Mouse (Mus musculus) kidney, embryonic 14.5 days (tissue): ENCODE measurements at regions not wholly inside any gene's neighbourhood (a gene's known extent, or its start where the extent isn't known, plus 50 kb on each side); places are given as distances from the start of the nearest gene placed in this dataset.
A peak's percentile ranks its signal among the peaks of the same experiment; 100 is the strongest.

ENCODE experiments used
- ATAC-seq: fragments of 200-750 bp; cut with Nextera tagmentation; 2 replicates; pipeline ENCODE4 v1.8.0; 2017; ENCODE audit warnings: moderate number of reproducible peaks, mild to moderate bottlenecking, moderate TSS enrichment, moderate library complexity; ENCODE audit not compliant: low FRiP score, low TSS enrichment
- H3K27ac ChIP-seq: fragments of 300-500 bp; sonication (generic); 2 replicates; pipeline ENCODE4 v1.5.1; 2014; ENCODE audit warnings: low read depth, mild to moderate bottlenecking, low read length, moderate library complexity, mixed read lengths
- H3K27me3 ChIP-seq: fragments of 300-500 bp; sonication (generic); 2 replicates; pipeline ENCODE4 v1.6.1; 2014; ENCODE audit warnings: mild to moderate bottlenecking, low read length; ENCODE audit not compliant: control insufficient read depth, insufficient read depth
- H3K36me3 ChIP-seq: fragments of 300-500 bp; sonication (generic); 2 replicates; pipeline ENCODE4 v1.6.1; 2014; ENCODE audit warnings: low read length, mixed read lengths; ENCODE audit not compliant: control insufficient read depth, insufficient read depth
- H3K4me1 ChIP-seq: fragments of 300-500 bp; sonication (generic); 2 replicates; pipeline ENCODE4 v1.6.1; 2014; ENCODE audit warnings: low read length, mixed read lengths; ENCODE audit not compliant: control insufficient read depth, insufficient read depth
- H3K4me2 ChIP-seq: fragments of 300-500 bp; sonication (generic); replicated peaks from 2 replicates; pipeline ENCODE4 v1.6.1; 2014; ENCODE audit warnings: low read depth, mild to moderate bottlenecking, low read length
- H3K4me3 ChIP-seq: fragments of 300-500 bp; sonication (generic); 2 replicates; pipeline ENCODE4 v1.5.1; 2014; ENCODE audit warnings: mild to moderate bottlenecking, low read length
- H3K9ac ChIP-seq: fragments of 300-500 bp; sonication (generic); 2 replicates; pipeline ENCODE4 v1.6.1; 2014; ENCODE audit warnings: low read depth, mild to moderate bottlenecking, low read length, moderate library complexity
- H3K9me3 ChIP-seq: fragments of 300-500 bp; sonication (generic); 2 replicates; pipeline ENCODE4 v1.6.1; 2016; ENCODE audit warnings: low read length; ENCODE audit not compliant: control insufficient read depth
- WGBS: fragments of 180-500 bp; shearing (Covaris S2); extraction: QIAGEN DNeasy Blood & Tissue Kit; methylation state at CpG from one replicate; pipeline ENCODE4 v1.1.7; 2014; 5-methylcytosine and 5-hydroxymethylcytosine counted together

DNA sequence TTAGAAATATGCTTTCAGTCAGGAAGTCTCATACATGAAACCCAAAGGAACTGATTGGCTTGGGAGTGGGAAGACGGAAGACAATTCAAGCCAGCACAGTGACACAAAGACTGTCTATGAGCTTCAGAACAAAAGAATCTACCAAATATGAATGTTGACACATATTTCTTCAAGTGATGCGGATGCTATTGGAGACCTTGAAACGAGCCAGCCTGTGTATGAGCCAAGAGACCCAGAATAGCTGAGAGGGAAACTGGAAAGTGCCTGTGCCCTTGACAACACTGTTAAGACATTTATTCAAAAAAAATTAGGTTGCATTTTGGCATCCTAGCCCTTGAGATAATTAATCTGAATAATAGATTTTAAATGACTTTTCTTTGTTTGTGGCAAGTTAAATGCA is 426.7 kb upstream of the Sox9 start:
- no peak overlapping the region for H3K4me2 ChIP-seq
- H3K27ac ChIP-seq = no peak overlapping the region
- no peak overlapping the region for H3K9ac ChIP-seq
- H3K4me3 ChIP-seq = no peak overlapping the region
- H3K4me1 ChIP-seq = no peaks in the 10 kb centered on the region
- H3K9me3 ChIP-seq = no peaks in the 10 kb centered on the region
- no peaks in the 10 kb centered on the region for H3K36me3 ChIP-seq
- WGBS = 91% methylated on average over 3 of the region's 3 CpGs
- no peaks in the 10 kb centered on the region for H3K27me3 ChIP-seq
- no peak for ATAC-seq

DNA sequence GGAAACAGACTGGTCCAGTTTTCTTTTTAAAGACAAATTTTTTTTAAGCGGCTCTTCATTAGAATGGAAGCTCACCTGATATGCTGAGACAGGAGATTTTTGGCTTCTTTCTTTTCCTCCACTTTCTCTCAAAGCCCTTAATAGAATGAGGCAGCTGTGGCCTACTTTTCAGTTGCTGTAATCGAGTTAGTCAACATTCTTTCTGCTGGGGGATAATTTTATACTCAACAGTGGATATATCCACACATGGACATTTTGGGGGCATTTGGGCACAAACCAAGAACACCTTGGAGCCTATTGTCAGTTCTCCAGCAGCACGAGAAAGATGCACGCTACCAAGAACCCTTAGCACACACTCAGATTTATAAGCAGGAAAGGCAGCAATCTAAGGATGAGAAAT is 415.3 kb upstream of the Sox9 start:
- no peak overlapping the region for H3K4me3 ChIP-seq
- no peaks in the 10 kb centered on the region for H3K4me1 ChIP-seq
- H3K27me3 ChIP-seq = no peaks in the 10 kb centered on the region
- H3K9ac ChIP-seq = no peak overlapping the region
- no peak overlapping the region for H3K4me2 ChIP-seq
- ATAC-seq = no peak
- 88% methylated on average over 4 of the region's 4 CpGs for WGBS
- no peaks in the 10 kb centered on the region for H3K9me3 ChIP-seq
- no peak overlapping the region for H3K27ac ChIP-seq
- no peaks in the 10 kb centered on the region for H3K36me3 ChIP-seq

DNA sequence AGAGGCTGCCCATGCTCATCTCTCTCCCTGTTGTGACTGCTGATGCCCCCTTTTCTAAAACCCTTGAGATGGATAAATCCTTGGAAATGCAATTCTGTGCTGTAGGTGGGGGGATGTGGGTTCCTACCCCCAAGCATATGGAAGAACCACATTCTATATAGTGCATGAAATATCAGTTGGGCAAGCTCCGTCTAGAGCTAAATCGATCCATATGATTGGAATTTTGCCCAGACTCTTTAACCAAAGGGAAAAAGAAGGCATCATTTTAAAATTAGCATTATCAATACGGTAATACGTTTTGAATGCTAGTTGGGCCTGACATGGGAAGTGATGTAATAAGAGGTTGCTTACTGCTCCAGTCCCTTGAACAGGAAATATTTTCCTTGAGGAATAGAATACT is 411.1 kb upstream of the Sox9 start:
- Histone ChIP-seq H3K9me3 (no peaks in the 10 kb centered on the region), H3K27ac (no peak overlapping the region), H3K4me1 (no peaks in the 10 kb centered on the region), H3K4me3 (no peak overlapping the region), H3K4me2 (no peak overlapping the region), H3K27me3 (no peaks in the 10 kb centered on the region), H3K36me3 (no peaks in the 10 kb centered on the region), H3K9ac (no peak overlapping the region)
- 85% methylated on average over 4 of the region's 4 CpGs for WGBS
- no peak for ATAC-seq

DNA sequence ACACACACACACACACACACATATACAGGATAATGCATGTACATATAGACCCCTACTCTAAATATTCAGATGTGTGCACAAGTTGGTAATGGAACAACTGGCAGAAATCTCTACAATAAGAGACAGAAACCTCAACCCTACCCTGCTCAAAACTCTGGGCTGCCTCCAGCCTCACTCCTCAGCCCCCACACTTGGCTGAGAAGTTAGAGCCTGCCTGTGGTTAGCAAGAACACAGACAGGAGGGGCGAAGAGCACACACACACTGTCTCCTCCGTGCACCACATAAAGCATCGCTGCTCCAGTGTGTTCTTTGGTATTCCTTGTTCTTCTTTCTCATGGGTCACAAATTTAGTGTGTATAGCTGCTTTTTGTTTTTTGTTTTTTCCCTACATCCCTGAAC is 382.0 kb upstream of the Sox9 start:
- Histone ChIP-seq H3K27ac (no peak overlapping the region), H3K27me3 (no peaks in the 10 kb centered on the region), H3K9ac (no peak overlapping the region), H3K4me1 (no peaks in the 10 kb centered on the region), H3K4me2 (no peak overlapping the region), H3K36me3 (no peaks in the 10 kb centered on the region), H3K9me3 (no peaks in the 10 kb centered on the region), H3K4me3 (no peak overlapping the region)
- WGBS = 86% methylated on average over 3 of the region's 3 CpGs
- ATAC-seq = no peak

DNA sequence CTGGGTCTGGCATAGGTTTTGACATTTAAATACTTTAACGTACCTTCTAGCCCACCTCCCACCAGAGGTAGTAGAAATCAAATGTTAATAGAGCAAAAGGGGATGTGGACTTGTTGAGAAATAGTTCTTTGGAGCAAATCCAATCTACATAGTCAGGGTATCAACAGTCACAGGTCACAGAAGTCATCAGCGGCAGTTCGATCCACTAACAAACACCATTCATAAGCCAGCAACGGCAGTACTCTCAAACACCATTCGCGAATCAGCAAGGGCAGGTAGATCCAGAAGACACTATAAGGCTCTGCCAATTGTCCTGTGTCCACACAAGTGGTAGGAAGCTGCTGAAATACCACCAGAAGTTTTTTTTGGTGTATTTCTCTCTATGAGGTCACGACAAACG is 374.3 kb upstream of the Sox9 start:
- Histone ChIP-seq H3K4me2 (no peak overlapping the region), H3K9ac (no peak overlapping the region), H3K36me3 (no peaks in the 10 kb centered on the region), H3K9me3 (no peaks in the 10 kb centered on the region), H3K4me3 (no peak overlapping the region), H3K4me1 (no peaks in the 10 kb centered on the region), H3K27ac (no peak overlapping the region), H3K27me3 (no peaks in the 10 kb centered on the region)
- ATAC-seq = no peak
- 95% methylated on average over 8 of the region's 8 CpGs for WGBS

DNA sequence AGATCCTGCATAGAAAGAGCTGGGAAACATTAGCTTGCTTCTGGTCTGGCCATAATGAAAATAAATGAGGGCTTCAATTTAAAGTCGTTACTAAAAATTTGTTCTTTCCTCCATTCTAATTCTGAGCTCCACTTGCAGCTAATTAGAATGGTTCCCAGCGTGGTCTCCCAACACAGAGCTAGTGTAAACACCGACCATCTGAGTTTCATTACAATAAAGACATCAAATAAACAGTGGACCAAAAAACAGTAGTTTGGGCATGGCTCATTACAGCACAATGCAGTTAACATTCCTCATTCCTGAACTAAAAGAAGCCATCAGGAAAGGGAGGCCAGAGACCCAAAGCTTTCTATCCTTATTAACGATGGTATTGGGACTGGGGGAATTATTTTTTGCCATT is 369.6 kb upstream of the Sox9 start:
- no peak overlapping the region for H3K27ac ChIP-seq
- no peak for ATAC-seq

DNA sequence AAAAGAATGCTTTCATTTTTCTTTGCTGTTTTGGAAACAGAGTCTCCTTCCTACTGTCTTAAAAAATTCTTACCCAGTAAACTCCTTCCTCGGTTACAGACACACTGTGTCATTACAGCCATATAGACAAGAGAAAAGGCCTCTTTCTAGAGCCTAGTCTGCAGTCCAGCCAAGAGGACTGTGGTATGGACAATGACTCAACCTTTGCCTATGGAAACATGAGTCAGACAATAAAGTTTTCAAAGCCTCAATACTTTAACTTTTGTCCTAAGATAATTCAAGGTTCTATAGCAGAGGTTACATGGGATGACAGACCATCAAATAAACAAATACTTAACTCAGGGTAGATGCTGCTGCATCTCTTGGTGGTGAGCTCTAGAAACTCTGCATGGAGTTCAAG is 339.4 kb upstream of the Sox9 start:
- ATAC-seq = no peak
- no peak overlapping the region for H3K4me2 ChIP-seq
- H3K36me3 ChIP-seq = no peaks in the 10 kb centered on the region
- no peak overlapping the region for H3K9ac ChIP-seq
- no peaks in the 10 kb centered on the region for H3K4me1 ChIP-seq
- H3K9me3 ChIP-seq = no peaks in the 10 kb centered on the region
- H3K27ac ChIP-seq = no peak overlapping the region
- no peak overlapping the region for H3K4me3 ChIP-seq
- H3K27me3 ChIP-seq = no peaks in the 10 kb centered on the region
- 81% methylated on average over 1 of the region's 1 CpGs for WGBS

More for the DNA sequence above, 369.6 kb upstream of the Sox9 start:
- H3K4me1 ChIP-seq = no peaks in the 10 kb centered on the region; the same call in 1 of the 2 replicates
- 39% methylated on average over 4 of the region's 4 CpGs for WGBS
- H3K4me2 ChIP-seq = no peak overlapping the region
- H3K9me3 ChIP-seq = no peaks in the 10 kb centered on the region
- no peak overlapping the region for H3K4me3 ChIP-seq
- no peak overlapping the region for H3K9ac ChIP-seq
- no peaks in the 10 kb centered on the region for H3K27me3 ChIP-seq
- no peaks in the 10 kb centered on the region for H3K36me3 ChIP-seq

DNA sequence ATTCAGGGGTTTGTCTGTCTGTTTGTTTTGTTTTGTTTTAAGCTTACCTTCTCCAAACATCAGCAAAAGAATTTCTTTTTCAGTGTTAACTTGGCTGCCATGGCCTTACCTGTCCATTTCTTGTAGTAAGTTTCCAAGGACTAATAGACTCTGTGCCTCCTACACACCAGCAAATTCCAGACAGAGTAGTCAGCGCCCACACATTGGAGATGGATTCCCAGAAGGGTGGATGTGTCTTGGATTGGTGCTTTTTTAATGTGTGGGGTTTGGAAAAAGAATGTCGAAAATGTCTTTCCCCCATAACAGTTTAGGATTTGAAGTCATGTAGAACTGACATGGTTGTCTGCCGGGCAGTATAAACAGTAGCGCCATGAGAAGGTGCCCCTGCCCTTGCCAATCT is 338.1 kb upstream of the Sox9 start:
- Histone ChIP-seq H3K4me2 (no peak overlapping the region), H3K27ac (no peak overlapping the region), H3K27me3 (no peaks in the 10 kb centered on the region), H3K9ac (no peak overlapping the region), H3K4me3 (no peak overlapping the region), H3K9me3 (no peaks in the 10 kb centered on the region), H3K36me3 (no peaks in the 10 kb centered on the region), H3K4me1 (no peaks in the 10 kb centered on the region)
- WGBS = 84% methylated on average over 4 of the region's 4 CpGs
- ATAC-seq = no peak

DNA sequence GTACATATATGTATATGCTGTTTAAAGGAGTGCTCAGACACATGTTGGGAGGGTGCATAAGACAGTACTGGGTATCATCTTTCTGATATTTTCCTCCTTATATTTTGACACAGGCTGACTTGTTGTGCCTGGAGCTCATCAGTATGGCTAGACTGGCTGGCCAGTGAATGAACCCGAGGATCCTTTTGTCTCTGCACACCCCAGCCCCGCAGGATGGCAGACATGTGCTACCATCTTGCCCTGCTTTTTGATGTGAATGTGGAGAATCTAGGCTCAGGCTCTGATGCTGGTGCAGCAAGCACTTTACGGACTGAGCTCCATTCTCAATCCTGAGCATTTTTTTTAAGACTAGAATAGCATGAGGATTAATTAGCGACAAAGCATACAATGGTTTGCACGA is 332.4 kb upstream of the Sox9 start:
- WGBS = 58% methylated on average over 5 of the region's 5 CpGs
- H3K4me2 ChIP-seq = no peak overlapping the region
- H3K36me3 ChIP-seq = no peaks in the 10 kb centered on the region
- H3K27ac ChIP-seq = no peak overlapping the region
- no peaks in the 10 kb centered on the region for H3K4me1 ChIP-seq
- H3K27me3 ChIP-seq = no peaks in the 10 kb centered on the region
- no peak overlapping the region for H3K4me3 ChIP-seq
- H3K9me3 ChIP-seq = no peaks in the 10 kb centered on the region
- no peak overlapping the region for H3K9ac ChIP-seq
- no peak for ATAC-seq

DNA sequence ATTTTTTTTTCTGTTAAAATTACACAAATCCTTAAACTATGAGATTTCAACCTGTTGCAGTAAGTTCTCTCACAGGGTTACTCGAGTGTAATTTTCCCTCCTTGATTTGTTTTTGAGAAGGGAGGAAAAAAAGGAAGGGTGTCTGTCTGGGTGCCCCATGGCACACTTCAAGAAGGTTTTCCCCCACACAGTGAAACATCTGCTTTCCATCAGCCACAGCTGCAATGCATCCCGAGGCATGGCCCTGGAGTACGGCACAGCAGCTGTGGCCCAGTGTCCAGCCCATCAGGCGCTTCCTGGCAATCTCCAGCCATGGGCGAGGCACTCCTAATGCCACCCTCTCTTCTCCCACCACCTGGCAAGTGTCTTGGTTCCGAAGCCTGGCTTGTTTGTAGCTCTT is 331.8 kb upstream of the Sox9 start:
- Histone ChIP-seq H3K4me3 (no peak overlapping the region), H3K27ac (no peak overlapping the region), H3K9ac (no peak overlapping the region), H3K4me2 (no peak overlapping the region), H3K4me1 (no peaks in the 10 kb centered on the region), H3K27me3 (no peaks in the 10 kb centered on the region), H3K36me3 (no peaks in the 10 kb centered on the region), H3K9me3 (no peaks in the 10 kb centered on the region)
- peak; percentile 64; the same call in 1 of the 2 replicates for ATAC-seq
- 31% methylated on average over 6 of the region's 6 CpGs for WGBS
